Mouse (Mus musculus) embryonic facial prominence, embryonic 14.5 days (tissue): ENCODE measurements around the gene Lad1. TPM values are rescaled to one million over a fixed set of nuclear protein-coding genes. Genes with fewer than 3 reads are reported as not detected.

Experiments used
- ATAC-seq: fragments of 200-750 bp; cut with Nextera tagmentation; 2 replicates; pipeline ENCODE4 v1.8.0; 2017; ENCODE audit warnings: low read depth, moderate number of reproducible peaks, moderate TSS enrichment
- DNase-seq: peaks from one replicate; pipeline ENCODE4 v3.0.0-alpha.2; 2015; ENCODE audit warnings: low spot score
- H3K27ac ChIP-seq: fragments of 300-500 bp; sonication (generic); replicated peaks from 2 replicates; pipeline ENCODE4 v1.5.1; 2014; ENCODE audit warnings: low read depth, mild to moderate bottlenecking, low read length, moderate library complexity
- H3K27me3 ChIP-seq: fragments of 300-500 bp; sonication (generic); replicated peaks from 2 replicates; pipeline ENCODE4 v1.6.1; 2014; ENCODE audit warnings: low read length; ENCODE audit not compliant: control insufficient read depth, insufficient read depth
- H3K36me3 ChIP-seq: fragments of 300-500 bp; sonication (generic); 2 replicates; pipeline ENCODE4 v1.6.1; 2014; ENCODE audit warnings: low read length, mixed read lengths; ENCODE audit not compliant: control insufficient read depth, insufficient read depth
- H3K4me1 ChIP-seq: fragments of 300-500 bp; sonication (generic); 2 replicates; pipeline ENCODE4 v1.6.1; 2014; ENCODE audit warnings: antibody characterized with exemption, low read length; ENCODE audit not compliant: control insufficient read depth, insufficient read depth
- H3K4me2 ChIP-seq: fragments of 300-500 bp; sonication (generic); 2 replicates; pipeline ENCODE4 v1.6.1; 2014; ENCODE audit warnings: low read depth, mild to moderate bottlenecking, low read length, moderate library complexity, mixed read lengths
- H3K4me3 ChIP-seq: fragments of 300-500 bp; sonication (generic); 2 replicates; pipeline ENCODE4 v1.5.1; 2014; ENCODE audit warnings: low read depth, mild to moderate bottlenecking, low read length
- H3K9ac ChIP-seq: fragments of 300-500 bp; sonication (generic); 2 replicates; pipeline ENCODE4 v1.6.1; 2014; ENCODE audit warnings: low read depth, mild to moderate bottlenecking, low read length, moderate library complexity, mixed read lengths
- H3K9me3 ChIP-seq: fragments of 300-500 bp; sonication (generic); 2 replicates; pipeline ENCODE4 v1.6.1; 2016; ENCODE audit warnings: low read length; ENCODE audit not compliant: control insufficient read depth
- WGBS: fragments of 180-500 bp; shearing (Covaris S2); extraction: QIAGEN DNeasy Blood & Tissue Kit; methylation state at CpG from one replicate; pipeline ENCODE4 v1.1.7; 2014; 5-methylcytosine and 5-hydroxymethylcytosine counted together
- polyA plus RNA-seq: library from polyadenylated mRNA; unstranded; fragments of >200 nt; fragmentation: Nextera tagmentation; extraction: Ambion mirVana; gene quantifications from 2 replicates; pipeline ENCODE4 v1.2.1, GENCODE M21; 2014

Lad1 gene
- polyA plus RNA-seq, 1 experiment from 2014 or later: 21.7 TPM

GRCm38 (mm10) chr1:135846632-135847031 is 28.2 kb downstream of the Lad1 start:
- H3K36me3 ChIP-seq: no peaks in the 10 kb centered on the region
- no peak overlapping the region for H3K9ac ChIP-seq
- H3K9me3 ChIP-seq: no peaks in the 10 kb centered on the region
- ATAC-seq (no peak), DNase-seq (no peak)
- H3K4me2 ChIP-seq: no peak overlapping the region
- WGBS: 78% methylated on average over 5 of the region's 5 CpGs
- no peaks in the 10 kb centered on the region for H3K27me3 ChIP-seq
- no peak overlapping the region for H3K4me3 ChIP-seq
- H3K27ac ChIP-seq: no peak overlapping the region
- H3K4me1 ChIP-seq: no peaks in the 10 kb centered on the region

DNA sequence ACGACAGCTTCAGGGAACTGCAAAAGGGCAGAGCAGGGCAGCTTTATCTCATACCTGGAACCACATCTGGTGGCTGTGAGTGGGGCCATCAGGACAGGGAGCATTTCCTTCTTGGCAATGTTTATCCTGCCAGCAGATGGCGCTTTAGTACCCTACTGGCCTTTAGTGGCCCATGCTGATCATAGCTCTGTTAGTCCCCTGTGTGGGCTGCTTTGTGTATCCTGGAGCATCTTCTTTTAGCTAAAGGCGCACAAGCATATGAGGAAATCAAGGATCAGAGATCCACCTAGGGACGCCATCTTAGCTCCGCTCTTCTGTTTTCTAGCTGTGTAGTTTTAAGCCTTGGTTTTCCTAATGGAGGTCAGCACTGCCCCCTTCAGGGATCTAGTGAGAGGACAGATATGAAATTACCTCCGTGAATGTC is 28.8 kb downstream of the Lad1 start:
- DNase-seq: peak; percentile 51

GRCm38 (mm10) chr1:135847611-135848351 is 29.4 kb downstream of the Lad1 start:
- Histone ChIP-seq H3K27ac (no peak overlapping the region), H3K4me3 (no peak overlapping the region), H3K4me2 (no peak overlapping the region), H3K4me1 (peaks cover 4% of the 10 kb centered on the region; the same call in 1 of the 2 replicates), H3K9ac (no peak overlapping the region), H3K27me3 (no peaks in the 10 kb centered on the region), H3K9me3 (no peaks in the 10 kb centered on the region), H3K36me3 (no peaks in the 10 kb centered on the region)
- DNase-seq: no peak
- WGBS: 85% methylated on average over 17 of the region's 17 CpGs
- ATAC-seq: no peak

More for the DNA sequence above, 28.8 kb downstream of the Lad1 start:
- H3K4me2 ChIP-seq: no peak overlapping the region
- H3K4me3 ChIP-seq: no peak overlapping the region
- 33% methylated on average over 5 of the region's 6 CpGs for WGBS
- H3K9me3 ChIP-seq: no peaks in the 10 kb centered on the region
- H3K27me3 ChIP-seq: no peaks in the 10 kb centered on the region
- no peak overlapping the region for H3K9ac ChIP-seq
- no peaks in the 10 kb centered on the region for H3K36me3 ChIP-seq
- ATAC-seq: peak; percentile 51
- 0 out of 2 replicates have a peak, but pooled peaks cover under 1% of the 10 kb centered on the region for H3K4me1 ChIP-seq
- H3K27ac ChIP-seq: no peak overlapping the region

GRCm38 (mm10) chr1:135850722-135851512 is 32.5 kb downstream of the Lad1 start:
- H3K27me3 ChIP-seq: no peaks in the 10 kb centered on the region
- DNase-seq: no peak
- WGBS: 66% methylated on average over 12 of the region's 12 CpGs

DNA sequence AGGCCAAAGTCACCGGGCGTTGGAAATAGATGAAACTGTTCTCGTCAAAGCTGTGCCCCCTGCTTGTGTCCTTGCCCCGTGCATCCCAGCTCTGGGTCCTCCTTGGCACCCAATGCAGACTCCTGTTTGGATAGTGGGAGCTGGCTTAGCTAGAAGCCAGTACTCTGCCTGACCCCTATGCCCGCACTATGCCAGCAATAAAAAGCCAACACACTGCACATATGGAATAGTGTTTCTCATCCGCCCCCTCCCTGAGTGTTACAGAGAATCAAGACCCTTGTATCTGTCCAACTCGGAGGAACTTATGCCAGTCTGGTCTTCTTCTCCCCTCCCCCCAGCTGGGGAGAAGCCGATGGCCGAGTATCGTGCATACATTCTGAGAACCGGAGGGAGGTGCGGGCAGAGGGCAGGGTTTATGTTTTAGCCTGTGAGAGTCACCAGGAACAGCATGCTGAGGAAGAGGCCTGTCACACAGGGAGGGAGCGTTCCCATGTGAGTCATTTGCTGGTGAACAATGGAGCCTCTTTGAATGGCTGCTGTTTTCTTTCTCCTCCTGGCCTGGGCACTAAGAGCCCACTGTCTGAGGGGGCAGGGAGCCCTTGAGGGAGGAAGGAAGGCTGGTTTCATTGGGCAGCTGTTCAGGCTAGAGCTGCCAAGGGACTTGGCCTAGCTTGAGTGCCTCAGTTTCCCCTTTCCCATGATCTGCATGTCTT is 33.8 kb downstream of the Lad1 start:
- H3K27me3 ChIP-seq: no peaks in the 10 kb centered on the region
- peaks cover 4% of the 10 kb centered on the region; the same call in 1 of the 2 replicates for H3K4me1 ChIP-seq
- H3K9me3 ChIP-seq: no peaks in the 10 kb centered on the region
- WGBS: 47% methylated on average over 13 of the region's 13 CpGs
- ATAC-seq (peak; percentile 41; the same call in 1 of the 2 replicates), DNase-seq (peak; percentile 38)
- no peak overlapping the region for H3K4me2 ChIP-seq
- H3K9ac ChIP-seq: no peak overlapping the region
- H3K4me3 ChIP-seq: no peak overlapping the region
- H3K27ac ChIP-seq: no peak overlapping the region
- no peaks in the 10 kb centered on the region for H3K36me3 ChIP-seq

More at GRCm38 (mm10) chr1:135850722-135851512, 32.5 kb downstream of the Lad1 start:
- H3K9me3 ChIP-seq: no peaks in the 10 kb centered on the region
- H3K27ac ChIP-seq: no peak overlapping the region
- no peak for ATAC-seq
- no peaks in the 10 kb centered on the region for H3K36me3 ChIP-seq
- H3K4me2 ChIP-seq: no peak overlapping the region
- no peak overlapping the region for H3K9ac ChIP-seq
- peaks cover 4% of the 10 kb centered on the region; the same call in 1 of the 2 replicates for H3K4me1 ChIP-seq
- no peak overlapping the region for H3K4me3 ChIP-seq

- DNase-seq: no peak
- no peak for ATAC-seq
- no peak overlapping the region for H3K4me3 ChIP-seq
- H3K27ac ChIP-seq: no peak overlapping the region
- H3K4me1 ChIP-seq: peaks cover 4% of the 10 kb centered on the region; the same call in 1 of the 2 replicates
- no peaks in the 10 kb centered on the region for H3K27me3 ChIP-seq
- no peaks in the 10 kb centered on the region for H3K36me3 ChIP-seq
- H3K4me2 ChIP-seq: no peak overlapping the region
- WGBS: 85% methylated on average over 4 of the region's 4 CpGs
- H3K9ac ChIP-seq: no peak overlapping the region
- no peaks in the 10 kb centered on the region for H3K9me3 ChIP-seq
These were observed 34.8 kb downstream of the Lad1 start for GRCm38 (mm10) chr1:135853200-135853599.

GRCm38 (mm10) chr1:135854591-135855343 is 36.4 kb downstream of the Lad1 start:
- no peak overlapping the region for H3K9ac ChIP-seq
- ATAC-seq: no peak
- 85% methylated on average over 6 of the region's 6 CpGs for WGBS

GRCm38 (mm10) chr1:135855344-135855687 is 36.9 kb downstream of the Lad1 start:
- H3K27ac ChIP-seq: no peak overlapping the region
- WGBS: 94% methylated on average over 1 of the region's 1 CpGs
- no peak overlapping the region for H3K4me3 ChIP-seq
- H3K36me3 ChIP-seq: no peaks in the 10 kb centered on the region
- no peak overlapping the region for H3K4me2 ChIP-seq
- DNase-seq (no peak), ATAC-seq (no peak)
- H3K9me3 ChIP-seq: no peaks in the 10 kb centered on the region
- H3K4me1 ChIP-seq: peaks cover 4% of the 10 kb centered on the region; the same call in 1 of the 2 replicates
- no peaks in the 10 kb centered on the region for H3K27me3 ChIP-seq
- H3K9ac ChIP-seq: no peak overlapping the region

More at GRCm38 (mm10) chr1:135854591-135855343, 36.4 kb downstream of the Lad1 start:
- H3K27me3 ChIP-seq: no peaks in the 10 kb centered on the region
- DNase-seq: no peak
- no peak overlapping the region for H3K4me3 ChIP-seq
- no peak overlapping the region for H3K4me2 ChIP-seq
- no peaks in the 10 kb centered on the region for H3K36me3 ChIP-seq
- no peak overlapping the region for H3K27ac ChIP-seq
- no peaks in the 10 kb centered on the region for H3K9me3 ChIP-seq
- H3K4me1 ChIP-seq: peaks cover 4% of the 10 kb centered on the region; the same call in 1 of the 2 replicates
